In genomic region chr2:129186291-129186919, GRCm38 (mm10) we compare ENCODE assay signal across 15 mouse cellular contexts. TPM values are rescaled to one million over a fixed set of nuclear protein-coding genes. Genes with fewer than 3 reads are reported as not detected.
DNase-seq lines count a peak whose midpoint lies in the region; ATAC-seq lines count a peak whose summit lies in the region.
"Had no signal": no experiment of that assay in that cellular context is flagged by ENCODE, and none has a peak within 500 bp of the region (broad histone marks: within the 10 kb centered on the region; RNA-seq: fewer than 3 reads in every experiment).

No protein-coding gene starts in this region.

- H3K9ac ChIP-seq in liver, embryonic 16.5 days (ENCODE audit: low read depth, low read length): no peak overlapping the region
- no peak overlapping the region for H3K9ac ChIP-seq in liver, embryonic 11.5 days (ENCODE audit: low read depth, low read length)
- H3K9ac ChIP-seq: forebrain, postnatal 0 days; heart, embryonic 12.5 days; liver, embryonic 14.5 days; midbrain, embryonic 12.5 days had no signal

- no peak overlapping the region for H3K27ac ChIP-seq in liver, embryonic 16.5 days (ENCODE audit: low read length)
- no peak overlapping the region for H3K27ac ChIP-seq in liver, embryonic 11.5 days (ENCODE audit: low read depth, low read length)
- H3K27ac ChIP-seq in limb, embryonic 10.5 days: no peak overlapping the region
- H3K27ac ChIP-seq: liver, embryonic 14.5 days; midbrain, embryonic 12.5 days had no signal

- no peaks in the 10 kb centered on the region for H3K9me3 ChIP-seq in liver, embryonic 16.5 days (replicated peaks; ENCODE audit: control insufficient read depth, low read length)
- no peaks in the 10 kb centered on the region for H3K9me3 ChIP-seq in liver, embryonic 11.5 days (ENCODE audit: control insufficient read depth, low read length)
- H3K9me3 ChIP-seq in limb, embryonic 10.5 days (replicated peaks): no peaks in the 10 kb centered on the region
- H3K9me3 ChIP-seq: heart, embryonic 12.5 days; midbrain, embryonic 12.5 days had no signal

- H3K36me3 ChIP-seq in liver, embryonic 16.5 days (ENCODE audit: control insufficient read depth, insufficient read depth): no peaks in the 10 kb centered on the region
- no peaks in the 10 kb centered on the region for H3K36me3 ChIP-seq in liver, embryonic 11.5 days (ENCODE audit: control insufficient read depth, insufficient read depth, low read length)
- H3K36me3 ChIP-seq in limb, embryonic 10.5 days: no peaks in the 10 kb centered on the region
- H3K36me3 ChIP-seq: heart, embryonic 12.5 days; midbrain, embryonic 12.5 days had no signal

- WGBS in liver, embryonic 16.5 days (ENCODE audit: insufficient replicate concordance): 49% methylated on average over 5 of the region's 5 CpGs
- 70% methylated on average over 5 of the region's 5 CpGs for WGBS in liver, embryonic 11.5 days
- 72% methylated on average over 5 of the region's 5 CpGs for WGBS in limb, embryonic 10.5 days

- no peak overlapping the region for H3K4me2 ChIP-seq in liver, embryonic 16.5 days (ENCODE audit: low read depth, low read length)
- no peak overlapping the region for H3K4me2 ChIP-seq in liver, embryonic 11.5 days
- H3K4me2 ChIP-seq: heart, embryonic 12.5 days; midbrain, embryonic 12.5 days had no signal

- peaks cover 3% of the 10 kb centered on the region; the same call in 1 of the 2 replicates for H3K4me1 ChIP-seq in liver, embryonic 16.5 days (ENCODE audit: control insufficient read depth, low read depth, low read length)
- H3K4me1 ChIP-seq in liver, embryonic 11.5 days (replicated peaks; ENCODE audit: control insufficient read depth, insufficient read depth, low read length): peaks cover 3% of the 10 kb centered on the region
- H3K4me1 ChIP-seq in limb, embryonic 10.5 days: peaks cover 5% of the 10 kb centered on the region
- H3K4me1 ChIP-seq: midbrain, embryonic 12.5 days had no signal

- no peak for DNase-seq in liver, embryonic 11.5 days (ENCODE audit: low spot score)
- DNase-seq in NIH3T3 (ENCODE audit: low read depth): peak; percentile 64
- no peak for DNase-seq in limb, embryonic 10.5 days (ENCODE audit: low spot score)
- DNase-seq in lung, postnatal 25 days (ENCODE audit: low spot score): no peak
- DNase-seq: adrenal gland, postnatal 10 days; cerebellum, adult 8-10 months; forebrain, postnatal 0 days; kidney, postnatal 14 days had no signal

- H3K4me3 ChIP-seq in liver, embryonic 16.5 days (ENCODE audit: low read depth, low read length): no peak overlapping the region
- H3K4me3 ChIP-seq in liver, embryonic 11.5 days (ENCODE audit: low read depth, low read length): no peak overlapping the region
- no peak overlapping the region for H3K4me3 ChIP-seq in limb, embryonic 10.5 days
- H3K4me3 ChIP-seq: heart, embryonic 12.5 days; midbrain, embryonic 12.5 days had no signal

- H3K27me3 ChIP-seq in liver, embryonic 16.5 days (ENCODE audit: control insufficient read depth, insufficient read depth, low read depth, low read length): no peaks in the 10 kb centered on the region
- no peaks in the 10 kb centered on the region for H3K27me3 ChIP-seq in liver, embryonic 11.5 days (replicated peaks; ENCODE audit: control insufficient read depth, insufficient read depth, low read length)
- no peaks in the 10 kb centered on the region for H3K27me3 ChIP-seq in limb, embryonic 10.5 days (ENCODE audit: low read depth, poor library complexity, severe bottlenecking)
- H3K27me3 ChIP-seq: heart, embryonic 12.5 days; midbrain, embryonic 12.5 days had no signal

- 0 out of 2 replicates have a peak, but pooled peaks have one; percentile 19 for ATAC-seq in liver, embryonic 16.5 days (ENCODE audit: low read depth)
- ATAC-seq in liver, embryonic 11.5 days (replicated peaks; ENCODE audit: low FRiP score): no peak
- peak; percentile 62 for ATAC-seq in common myeloid progenitor, adult 5-6 weeks (replicated peaks; ENCODE audit: low read depth, poor library complexity, severe bottlenecking)
- peak; percentile 43; the same call in 1 of the 2 replicates for ATAC-seq in monocyte, adult 5-6 weeks (replicated peaks; ENCODE audit: insufficient number of reproducible peaks, low FRiP score, low TSS enrichment, poor library complexity, severe bottlenecking)
- ATAC-seq: forebrain, postnatal 0 days; hindbrain, embryonic 16.5 days had no signal

RNA-seq across cellular contexts. Expression of gene Slc20a1, which starts 12.2 kb away (rescaled TPM):
- polyA plus RNA-seq in liver, embryonic 16.5 days (2015; fragmentation: Nextera tagmentation; extraction: Ambion mirVana): 39.4 and 39.6 TPM in 2 replicates
- 69.5 and 71.8 TPM in 2 replicates for polyA plus RNA-seq in liver, embryonic 11.5 days (2014; fragmentation: Nextera tagmentation; extraction: Ambion mirVana)
- 114 and 140 TPM in 2 replicates for total RNA-seq in common myeloid progenitor, adult 5-6 weeks (2017)
- total RNA-seq in monocyte, adult 5-6 weeks (2017): 139 to 316 TPM (median 186 TPM) in 3 replicates
- 47.1 and 49.7 TPM in 2 replicates for polyA plus RNA-seq in limb, embryonic 10.5 days (2016; fragmentation: Nextera tagmentation; extraction: Ambion mirVana)

RNA-seq across cellular contexts. Expression of gene Chchd5, which starts 56.9 kb away (rescaled TPM):
- 8.4 and 10.1 TPM in 2 replicates for polyA plus RNA-seq in liver, embryonic 16.5 days (2015; fragmentation: Nextera tagmentation; extraction: Ambion mirVana)
- polyA plus RNA-seq in liver, embryonic 11.5 days (2014; fragmentation: Nextera tagmentation; extraction: Ambion mirVana): 18.6 and 19.5 TPM in 2 replicates
- 14.5 and 18.5 TPM in 2 replicates for total RNA-seq in common myeloid progenitor, adult 5-6 weeks (2017)
- 1.4 to 12.5 TPM (median 5.5 TPM) in 3 replicates for total RNA-seq in monocyte, adult 5-6 weeks (2017)
- 26.6 and 28.9 TPM in 2 replicates for polyA plus RNA-seq in limb, embryonic 10.5 days (2016; fragmentation: Nextera tagmentation; extraction: Ambion mirVana)
